Mouse (Mus musculus) embryonic fibroblast, embryonic 13.5 days (primary cell): ENCODE measurements around the gene Agap3.

Source experiments
- CTCF ChIP-seq: IDR thresholded peaks from 2 replicates; pipeline ENCODE4 v1.5.1; 2011; ENCODE audit warnings: mild to moderate bottlenecking, control low read depth, low read length, moderate library complexity, borderline replicate concordance; ENCODE audit not compliant: insufficient read depth
- POLR2A ChIP-seq: IDR thresholded peaks from 2 replicates; pipeline ENCODE4 v1.6.1; 2011; ENCODE audit warnings: low read depth, mild to moderate bottlenecking, control low read depth, low read length, moderate library complexity

- TF ChIP-seq CTCF, result no peak
- no peak; the same call in 1 of the 2 replicates for TF ChIP-seq POLR2A
These were observed 9.9 kb upstream of the Agap3 start for GRCm38 (mm10) chr5:24442029-24442428.
